Mouse (Mus musculus): ENCODE results near the gene Mtg2. TPM values are rescaled to one million over a fixed set of nuclear protein-coding genes. Genes with fewer than 3 reads are reported as not detected.

The Mtg2 gene
- polyA plus RNA-seq, 1 experiment from 2014 or later, result 24.2 TPM

GRCm38 (mm10) chr2:180118661-180119438, 48.5 kb downstream of the Mtg2 start, which contains the start of gene Osbpl2:
Gene Osbpl2, plus strand, starts transcription at chr2:180119306.
- peak within 1 kb of the TSS; percentile 93 for H3K4me2 ChIP-seq (ENCODE audit: low read length)
- peak; percentile 99 for ATAC-seq (replicated peaks; ENCODE audit: low FRiP score, low TSS enrichment, low read depth)
- H3K4me1 ChIP-seq (replicated peaks; ENCODE audit: control insufficient read depth, insufficient read depth, low read length), result peaks cover 17% of the 10 kb centered on the region

GRCm38 (mm10) chr2:180119439-180120291, 49.3 kb downstream of the Mtg2 start:
- peak overlapping the region; percentile 85 for H3K4me3 ChIP-seq (ENCODE audit: low read depth, low read length)
- H3K9me3 ChIP-seq (ENCODE audit: control insufficient read depth, low read length), result no peaks in the 10 kb centered on the region
- DNase-seq (ENCODE audit: low spot score) (peak; percentile 76), ATAC-seq (replicated peaks; ENCODE audit: low FRiP score, low TSS enrichment, low read depth) (peak; percentile 40)
- peak overlapping the region; percentile 85 for H3K9ac ChIP-seq (ENCODE audit: low read length)
- under 1% methylated on average over 65 of the region's 68 CpGs for WGBS
- H3K4me1 ChIP-seq (replicated peaks; ENCODE audit: control insufficient read depth, insufficient read depth, low read length), result peaks cover 17% of the 10 kb centered on the region
- H3K4me2 ChIP-seq (ENCODE audit: low read length), result peak overlapping the region; percentile 93
- peak overlapping the region; percentile 62; the same call in 1 of the 2 replicates for H3K27ac ChIP-seq (ENCODE audit: low read depth)
- no peaks in the 10 kb centered on the region for H3K27me3 ChIP-seq (replicated peaks; ENCODE audit: control insufficient read depth, insufficient read depth, low read length)
- 0 out of 2 replicates have a peak, but pooled peaks cover 3% of the 10 kb centered on the region for H3K36me3 ChIP-seq (ENCODE audit: control insufficient read depth, insufficient read depth, low read length)

More at GRCm38 (mm10) chr2:180118661-180119438, 48.5 kb downstream of the Mtg2 start, which contains the start of gene Osbpl2:
- DNase-seq (ENCODE audit: low spot score), result peak; percentile 98
- Histone ChIP-seq H3K9ac (ENCODE audit: low read length) (peak within 1 kb of the TSS; percentile 85), H3K36me3 (ENCODE audit: control insufficient read depth, insufficient read depth, low read length) (0 out of 2 replicates have a peak, but pooled peaks cover 3% of the 10 kb centered on the region), H3K9me3 (ENCODE audit: control insufficient read depth, low read length) (no peaks in the 10 kb centered on the region), H3K27me3 (replicated peaks; ENCODE audit: control insufficient read depth, insufficient read depth, low read length) (no peaks in the 10 kb centered on the region), H3K27ac (ENCODE audit: low read depth) (peak within 1 kb of the TSS; percentile 62; the same call in 1 of the 2 replicates), H3K4me3 (ENCODE audit: low read depth, low read length) (peak within 1 kb of the TSS; percentile 85)
- WGBS, result under 1% methylated on average over 55 of the region's 55 CpGs

- H3K9ac ChIP-seq (ENCODE audit: low read length), result peak overlapping the region; percentile 85; the same call in 1 of the 2 replicates
- 0 out of 2 replicates have a peak, but pooled peaks cover 3% of the 10 kb centered on the region for H3K36me3 ChIP-seq (ENCODE audit: control insufficient read depth, insufficient read depth, low read length)
- H3K4me3 ChIP-seq (ENCODE audit: low read depth, low read length), result peak overlapping the region; percentile 85
- H3K27me3 ChIP-seq (replicated peaks; ENCODE audit: control insufficient read depth, insufficient read depth, low read length), result no peaks in the 10 kb centered on the region
- H3K27ac ChIP-seq (ENCODE audit: low read depth), result no peak overlapping the region
- no peaks in the 10 kb centered on the region for H3K9me3 ChIP-seq (ENCODE audit: control insufficient read depth, low read length)
- peak overlapping the region; percentile 93 for H3K4me2 ChIP-seq (ENCODE audit: low read length)
- 67% methylated on average over 5 of the region's 5 CpGs for WGBS
- ATAC-seq (replicated peaks; ENCODE audit: low FRiP score, low TSS enrichment, low read depth) (no peak), DNase-seq (ENCODE audit: low spot score) (no peak)
- H3K4me1 ChIP-seq (replicated peaks; ENCODE audit: control insufficient read depth, insufficient read depth, low read length), result peaks cover 17% of the 10 kb centered on the region
Measured at GRCm38 (mm10) chr2:180120292-180120761, 49.9 kb downstream of the Mtg2 start.

GRCm38 (mm10) chr2:180124192-180124591, 53.8 kb downstream of the Mtg2 start:
- ATAC-seq (replicated peaks; ENCODE audit: low FRiP score, low TSS enrichment, low read depth), result no peak
- 89% methylated on average over 2 of the region's 2 CpGs for WGBS
- Histone ChIP-seq H3K9ac (ENCODE audit: low read length) (no peak overlapping the region), H3K36me3 (ENCODE audit: control insufficient read depth, insufficient read depth, low read length) (0 out of 2 replicates have a peak, but pooled peaks cover 3% of the 10 kb centered on the region), H3K9me3 (ENCODE audit: control insufficient read depth, low read length) (no peaks in the 10 kb centered on the region), H3K4me1 (replicated peaks; ENCODE audit: control insufficient read depth, insufficient read depth, low read length) (peaks cover 11% of the 10 kb centered on the region; the same call in 1 of the 2 replicates), H3K27me3 (replicated peaks; ENCODE audit: control insufficient read depth, insufficient read depth, low read length) (no peaks in the 10 kb centered on the region), H3K4me3 (ENCODE audit: low read depth, low read length) (no peak overlapping the region), H3K27ac (ENCODE audit: low read depth) (no peak overlapping the region), H3K4me2 (ENCODE audit: low read length) (no peak overlapping the region)
- DNase-seq (ENCODE audit: low spot score), result no peak

- DNase-seq (ENCODE audit: low spot score) (no peak), ATAC-seq (replicated peaks; ENCODE audit: low FRiP score, low TSS enrichment, low read depth) (no peak)
- Histone ChIP-seq H3K27me3 (replicated peaks; ENCODE audit: control insufficient read depth, insufficient read depth, low read length) (no peaks in the 10 kb centered on the region), H3K9me3 (ENCODE audit: control insufficient read depth, low read length) (no peaks in the 10 kb centered on the region), H3K4me2 (ENCODE audit: low read length) (no peak overlapping the region), H3K4me1 (replicated peaks; ENCODE audit: control insufficient read depth, insufficient read depth, low read length) (0 out of 2 replicates have a peak, but pooled peaks cover 6% of the 10 kb centered on the region), H3K27ac (ENCODE audit: low read depth) (no peak overlapping the region), H3K4me3 (ENCODE audit: low read depth, low read length) (no peak overlapping the region), H3K36me3 (ENCODE audit: control insufficient read depth, insufficient read depth, low read length) (0 out of 2 replicates have a peak, but pooled peaks cover 3% of the 10 kb centered on the region), H3K9ac (ENCODE audit: low read length) (no peak overlapping the region)
- 15% methylated on average over 4 of the region's 4 CpGs for WGBS
Measured at GRCm38 (mm10) chr2:180126195-180126594, 55.8 kb downstream of the Mtg2 start.

- Histone ChIP-seq H3K27me3 (replicated peaks; ENCODE audit: control insufficient read depth, insufficient read depth, low read length) (no peaks in the 10 kb centered on the region), H3K9me3 (ENCODE audit: control insufficient read depth, low read length) (no peaks in the 10 kb centered on the region), H3K27ac (ENCODE audit: low read depth) (no peak overlapping the region), H3K4me3 (ENCODE audit: low read depth, low read length) (no peak overlapping the region), H3K9ac (ENCODE audit: low read length) (no peak overlapping the region), H3K4me2 (ENCODE audit: low read length) (no peak overlapping the region), H3K4me1 (replicated peaks; ENCODE audit: control insufficient read depth, insufficient read depth, low read length) (0 out of 2 replicates have a peak, but pooled peaks cover 6% of the 10 kb centered on the region), H3K36me3 (ENCODE audit: control insufficient read depth, insufficient read depth, low read length) (no peaks in the 10 kb centered on the region)
- ATAC-seq (replicated peaks; ENCODE audit: low FRiP score, low TSS enrichment, low read depth) (no peak), DNase-seq (ENCODE audit: low spot score) (no peak)
- 64% methylated on average over 1 of the region's 1 CpGs for WGBS
Measured at GRCm38 (mm10) chr2:180127675-180128074, 57.3 kb downstream of the Mtg2 start.

- no peak overlapping the region for H3K4me3 ChIP-seq (ENCODE audit: low read depth, low read length)
- H3K9ac ChIP-seq (ENCODE audit: low read length), result no peak overlapping the region
- no peak for DNase-seq (ENCODE audit: low spot score)
- no peaks in the 10 kb centered on the region for H3K9me3 ChIP-seq (ENCODE audit: control insufficient read depth, low read length)
- ATAC-seq (replicated peaks; ENCODE audit: low FRiP score, low TSS enrichment, low read depth), result no peak
- H3K27ac ChIP-seq (ENCODE audit: low read depth), result no peak overlapping the region
- H3K4me1 ChIP-seq (replicated peaks; ENCODE audit: control insufficient read depth, insufficient read depth, low read length), result no peaks in the 10 kb centered on the region
- H3K4me2 ChIP-seq (ENCODE audit: low read length), result no peak overlapping the region
- H3K27me3 ChIP-seq (replicated peaks; ENCODE audit: control insufficient read depth, insufficient read depth, low read length), result no peaks in the 10 kb centered on the region
- H3K36me3 ChIP-seq (ENCODE audit: control insufficient read depth, insufficient read depth, low read length), result peaks cover 6% of the 10 kb centered on the region
- WGBS, result 90% methylated on average over 4 of the region's 4 CpGs
Measured at GRCm38 (mm10) chr2:180133231-180133630, 62.8 kb downstream of the Mtg2 start.

- Histone ChIP-seq H3K9ac (ENCODE audit: low read length) (no peak overlapping the region), H3K9me3 (ENCODE audit: control insufficient read depth, low read length) (no peaks in the 10 kb centered on the region), H3K36me3 (ENCODE audit: control insufficient read depth, insufficient read depth, low read length) (peaks cover 12% of the 10 kb centered on the region), H3K4me2 (ENCODE audit: low read length) (no peak overlapping the region), H3K4me3 (ENCODE audit: low read depth, low read length) (no peak overlapping the region), H3K27me3 (replicated peaks; ENCODE audit: control insufficient read depth, insufficient read depth, low read length) (no peaks in the 10 kb centered on the region), H3K27ac (ENCODE audit: low read depth) (no peak overlapping the region), H3K4me1 (replicated peaks; ENCODE audit: control insufficient read depth, insufficient read depth, low read length) (no peaks in the 10 kb centered on the region)
- 83% methylated on average over 3 of the region's 3 CpGs for WGBS
- no peak for DNase-seq (ENCODE audit: low spot score)
- ATAC-seq (replicated peaks; ENCODE audit: low FRiP score, low TSS enrichment, low read depth), result no peak
Measured at GRCm38 (mm10) chr2:180133911-180134310, 63.5 kb downstream of the Mtg2 start.

Data from intestine, embryonic 14.5 days (tissue).